Mouse (Mus musculus): ENCODE measurements around the gene Tmem251.

DNA sequence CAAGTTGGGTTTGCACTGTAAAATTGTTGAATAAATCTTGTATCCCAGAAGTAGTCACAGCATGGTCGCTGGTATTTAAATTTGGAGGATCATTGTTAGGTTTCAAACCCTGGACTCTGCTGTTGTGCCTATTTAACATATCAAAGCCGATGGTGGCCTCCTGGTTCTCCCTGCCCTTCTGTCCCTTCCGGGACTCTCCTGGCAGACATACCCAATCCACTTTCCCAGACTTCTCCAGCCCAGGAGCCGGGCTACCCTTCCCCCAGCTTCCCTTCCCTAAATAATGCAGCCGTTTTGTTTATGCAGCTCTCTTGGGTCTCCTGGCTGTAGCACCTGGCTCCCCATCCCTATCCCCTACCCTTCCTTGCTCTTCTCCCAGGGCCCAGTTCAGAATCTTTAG lies 15.4 kb downstream of the Tmem251 start:
- no peak for TF ChIP-seq MAFK (IDR thresholded peaks at IDR 0.05; ENCODE audit: insufficient read depth, low read depth, low read length)
- TF ChIP-seq HCFC1 (IDR thresholded peaks at IDR 0.05; ENCODE audit: borderline replicate concordance, insufficient read depth, low read length): no peak
